Mouse (Mus musculus) layer of hippocampus, adult 11-12 months (tissue): Measurements from ENCODE around the gene Taf5.

ENCODE experiments used
- DNase-seq: peaks from one replicate; pipeline ENCODE4 v3.0.0; 2022; ENCODE audit warnings: low spot score

Taf5 gene

GRCm38 (mm10) chr19:47067096-47067882, at the start of gene Taf5:
Gene Taf5, plus strand, starts transcription at chr19:47067746.
- DNase-seq: peak; percentile 96

- DNase-seq: no peak
These were observed 49.7 kb upstream of the Taf5 start for GRCm38 (mm10) chr19:47017831-47018230.

- DNase-seq: no peak
These were observed 49.2 kb upstream of the Taf5 start for GRCm38 (mm10) chr19:47018330-47018729.

- DNase-seq: no peak
These were observed 48.2 kb upstream of the Taf5 start for GRCm38 (mm10) chr19:47019326-47019725.

- DNase-seq: no peak
These were observed 44.8 kb upstream of the Taf5 start for GRCm38 (mm10) chr19:47022709-47023108.

GRCm38 (mm10) chr19:47023546-47023945, 44.0 kb upstream of the Taf5 start:
- no peak for DNase-seq

GRCm38 (mm10) chr19:47024954-47025353, 42.6 kb upstream of the Taf5 start:
- no peak for DNase-seq

GRCm38 (mm10) chr19:47026513-47026912, 41.0 kb upstream of the Taf5 start:
- DNase-seq: no peak

GRCm38 (mm10) chr19:47029796-47030195, 37.8 kb upstream of the Taf5 start:
- DNase-seq: no peak

- DNase-seq: peak; percentile 39
These were observed 35.8 kb upstream of the Taf5 start for GRCm38 (mm10) chr19:47031770-47032169.

GRCm38 (mm10) chr19:47034916-47035315, 32.6 kb upstream of the Taf5 start:
- DNase-seq: no peak

- no peak for DNase-seq
These were observed 30.9 kb upstream of the Taf5 start for GRCm38 (mm10) chr19:47036596-47036995.

GRCm38 (mm10) chr19:47040720-47041473, 26.6 kb upstream of the Taf5 start:
- DNase-seq: peak; percentile 35

- DNase-seq: no peak
These were observed 23.9 kb upstream of the Taf5 start for GRCm38 (mm10) chr19:47043608-47044007.

GRCm38 (mm10) chr19:47046343-47046742, 21.2 kb upstream of the Taf5 start:
- DNase-seq: no peak

GRCm38 (mm10) chr19:47047236-47047833, 20.2 kb upstream of the Taf5 start:
- no peak for DNase-seq

GRCm38 (mm10) chr19:47049061-47049460, 18.5 kb upstream of the Taf5 start:
- DNase-seq: no peak

GRCm38 (mm10) chr19:47049840-47050239, 17.7 kb upstream of the Taf5 start:
- no peak for DNase-seq

GRCm38 (mm10) chr19:47050271-47051032, 17.1 kb upstream of the Taf5 start, which contains the start of gene Pcgf6:
Gene Pcgf6, minus strand, starts transcription at chr19:47050906.
- DNase-seq: peak; percentile 70

- DNase-seq: no peak
These were observed 14.6 kb upstream of the Taf5 start for GRCm38 (mm10) chr19:47052927-47053326.

GRCm38 (mm10) chr19:47053471-47053870, 14.1 kb upstream of the Taf5 start:
- no peak for DNase-seq

- DNase-seq: no peak
These were observed 9.9 kb upstream of the Taf5 start for GRCm38 (mm10) chr19:47057684-47058083.
